Mouse (Mus musculus) lung, postnatal 0 days (tissue): Measurements from ENCODE around the gene Tmem132c.

Source experiments
- CTCF ChIP-seq: IDR thresholded peaks from 2 replicates; pipeline ENCODE4 v1.5.1; 2016; ENCODE audit warnings: antibody characterized with exemption, mild to moderate bottlenecking
- EP300 ChIP-seq: IDR thresholded peaks from 2 replicates; pipeline ENCODE4 v1.6.1; 2016; ENCODE audit warnings: antibody characterized with exemption, mild to moderate bottlenecking, control low read depth

DNA sequence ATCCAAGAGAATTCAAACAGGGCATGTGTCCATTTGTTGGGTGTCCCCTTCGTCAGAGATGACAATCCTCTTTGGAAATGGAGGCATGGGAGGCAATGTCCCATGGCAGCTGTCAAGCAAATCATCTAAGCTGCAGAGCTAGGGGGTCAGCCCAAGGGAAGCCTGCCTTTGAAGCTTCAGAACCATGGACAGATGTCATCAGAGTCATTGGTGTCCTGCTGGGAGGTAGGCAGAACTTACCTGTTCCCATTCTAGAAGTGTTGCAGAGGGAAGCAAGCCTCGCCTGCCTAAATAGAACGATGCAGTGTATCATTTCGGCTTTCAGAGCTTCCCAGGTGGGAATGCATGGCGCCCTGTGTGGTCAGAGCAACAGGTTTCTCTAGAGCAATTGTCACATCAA, 230.3 kb downstream of the Tmem132c start:
- no peak for TF ChIP-seq CTCF
- TF ChIP-seq EP300, result no peak
